Mouse (Mus musculus): ENCODE results near the gene Svep1.

- TF ChIP-seq CTCF (conservative IDR thresholded peaks at IDR 0.05; ENCODE audit: low read length), result no peak
- TF ChIP-seq NANOG (IDR thresholded peaks at IDR 0.05; ENCODE audit: borderline replicate concordance, low read length), result no peak
- TF ChIP-seq POU5F1 (IDR thresholded peaks at IDR 0.05; ENCODE audit: borderline replicate concordance, low read length), result no peak
These were observed 32.1 kb downstream of the Svep1 start for GRCm38 (mm10) chr4:58174435-58174987.

Data from E14TG2a.4 (cell line).